In the genomic region with DNA sequence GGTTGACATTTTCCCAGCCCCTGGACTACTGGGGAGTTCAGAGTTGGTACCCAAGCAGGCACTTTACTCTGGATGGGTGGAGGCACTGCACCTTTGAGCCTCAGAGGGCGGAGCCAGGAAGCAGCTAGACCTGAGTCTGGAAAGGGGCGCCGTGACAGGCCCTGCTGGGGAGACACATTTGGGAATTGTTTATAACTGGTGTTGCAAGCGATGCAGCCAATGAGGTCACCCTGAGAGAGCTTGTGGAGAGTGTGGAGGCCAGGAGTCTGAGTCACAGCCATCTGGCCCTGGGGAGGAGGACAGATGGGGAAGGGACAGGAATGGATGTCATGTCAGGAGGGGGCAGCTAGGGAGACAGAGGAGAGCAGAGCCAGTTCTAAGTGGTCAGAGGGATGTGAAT, we compare ENCODE assay signal across 8 mouse cellular contexts.
A peak's percentile ranks its signal among the peaks of the same experiment; 100 is the strongest.
DNase-seq lines count a peak whose midpoint lies in the region; ATAC-seq and TF ChIP-seq lines count a peak whose summit lies in the region.

No protein-coding gene starts in this region.

- DNase-seq in liver, adult 2 months (ENCODE audit: extremely low read depth, low read depth, low spot score): peak; percentile 68
- no peak for DNase-seq in liver
- peak; percentile 68 to 72 for DNase-seq in gastrocnemius, adult 8-10 months (ENCODE audit: low spot score in 2 of 2)
- DNase-seq in hindbrain, postnatal 0 days (ENCODE audit: low spot score): peak; percentile 49

- no peaks in the 10 kb centered on the region for H3K9me3 ChIP-seq in hindbrain, postnatal 0 days (ENCODE audit: low read length)
- H3K9me3 ChIP-seq in midbrain, embryonic 13.5 days: no peaks in the 10 kb centered on the region

- H3K27ac ChIP-seq in liver, adult 2 months (replicated peaks; ENCODE audit: insufficient read depth, low read depth, low read length): peak overlapping the region; percentile 66
- peak overlapping the region; percentile 73 for H3K27ac ChIP-seq in bone marrow macrophage, adult 2 months (ENCODE audit: insufficient read depth, low read depth, low read length)
- H3K27ac ChIP-seq in hindbrain, postnatal 0 days: peak overlapping the region; percentile 32; the same call in 1 of the 2 replicates
- H3K27ac ChIP-seq in midbrain, embryonic 13.5 days: peak overlapping the region; percentile 66

- WGBS in liver, adult 2 months: 29% methylated on average over 4 of the region's 4 CpGs
- 42% methylated on average over 4 of the region's 4 CpGs for WGBS in hindbrain, postnatal 0 days
- WGBS in midbrain, embryonic 13.5 days: 58% methylated on average over 4 of the region's 4 CpGs

- H3K27me3 ChIP-seq in liver, adult 2 months (ENCODE audit: control insufficient read depth, insufficient read depth, low read length): no peaks in the 10 kb centered on the region
- H3K27me3 ChIP-seq in hindbrain, postnatal 0 days (ENCODE audit: insufficient read depth, low read length): no peaks in the 10 kb centered on the region
- no peaks in the 10 kb centered on the region for H3K27me3 ChIP-seq in midbrain, embryonic 13.5 days

- no peak for TF ChIP-seq CTCF in liver, adult 2 months (IDR thresholded peaks at IDR 0.05; ENCODE audit: low read depth, low read length)
- TF ChIP-seq CTCF in bone marrow macrophage, adult 2 months (IDR thresholded peaks at IDR 0.05; ENCODE audit: low read depth, low read length): no peak
- TF ChIP-seq CTCF in hindbrain, postnatal 0 days (IDR thresholded peaks at IDR 0.05; ENCODE audit: low read depth): no peak

- ATAC-seq in hindbrain, postnatal 0 days: peak; percentile 37
- ATAC-seq in midbrain, embryonic 13.5 days: no peak; the same call in 1 of the 2 replicates
- no peak for ATAC-seq in monocyte, adult 5-6 weeks (replicated peaks; ENCODE audit: insufficient number of reproducible peaks, low FRiP score, low TSS enrichment, poor library complexity, severe bottlenecking)
- ATAC-seq in erythroblast, adult 5-6 weeks (replicated peaks; ENCODE audit: low FRiP score, poor library complexity, severe bottlenecking): no peak

- no peaks in the 10 kb centered on the region for H3K36me3 ChIP-seq in liver, adult 2 months (ENCODE audit: control insufficient read depth, insufficient read depth, low read length)
- H3K36me3 ChIP-seq in hindbrain, postnatal 0 days (ENCODE audit: insufficient read depth, low read length): no peaks in the 10 kb centered on the region
- peaks cover 15% of the 10 kb centered on the region for H3K36me3 ChIP-seq in midbrain, embryonic 13.5 days

- no peak overlapping the region for H3K4me3 ChIP-seq in liver, adult 2 months (ENCODE audit: insufficient read depth, low read depth, low read length)
- H3K4me3 ChIP-seq in bone marrow macrophage, adult 2 months (ENCODE audit: insufficient read depth, low read length): no peak overlapping the region; the same call in 1 of the 2 replicates
- H3K4me3 ChIP-seq in hindbrain, postnatal 0 days (ENCODE audit: low read length): no peak overlapping the region
- H3K4me3 ChIP-seq in midbrain, embryonic 13.5 days (replicated peaks): no peak overlapping the region

- no peak overlapping the region for H3K4me2 ChIP-seq in hindbrain, postnatal 0 days (ENCODE audit: low read depth, low read length)
- H3K4me2 ChIP-seq in midbrain, embryonic 13.5 days (replicated peaks): no peak overlapping the region

- H3K4me1 ChIP-seq in liver, adult 2 months (ENCODE audit: control insufficient read depth, insufficient read depth, low read length): peaks cover 65% of the 10 kb centered on the region
- H3K4me1 ChIP-seq in bone marrow macrophage, adult 2 months (ENCODE audit: control insufficient read depth, insufficient read depth, low read length): peaks cover 83% of the 10 kb centered on the region
- peaks cover 31% of the 10 kb centered on the region for H3K4me1 ChIP-seq in hindbrain, postnatal 0 days (ENCODE audit: insufficient read depth, low read length)
- peaks cover 90% of the 10 kb centered on the region for H3K4me1 ChIP-seq in midbrain, embryonic 13.5 days (replicated peaks)

- H3K79me2 ChIP-seq in liver, adult 2 months (ENCODE audit: control insufficient read depth, insufficient read depth, low read length): peaks cover 19% of the 10 kb centered on the region; the same call in 1 of the 2 replicates

- TF ChIP-seq POLR2A in liver, adult 2 months (IDR thresholded peaks at IDR 0.05; ENCODE audit: extremely low read depth, insufficient read depth, low read length): no peak
- TF ChIP-seq POLR2A in bone marrow macrophage, adult 2 months (IDR thresholded peaks at IDR 0.05; ENCODE audit: borderline replicate concordance, low read depth, low read length): no peak

- H3K9ac ChIP-seq in liver, adult 2 months (ENCODE audit: low read depth, low read length): no peak overlapping the region; the same call in 1 of the 2 replicates
- H3K9ac ChIP-seq in hindbrain, postnatal 0 days (replicated peaks; ENCODE audit: low read length): no peak overlapping the region
- no peak overlapping the region; the same call in 1 of the 2 replicates for H3K9ac ChIP-seq in midbrain, embryonic 13.5 days (replicated peaks)
